Mouse (Mus musculus): ENCODE results near the gene Cst3.
A peak's percentile ranks its signal among the peaks of the same experiment; 100 is the strongest.

Cst3 gene

DNA sequence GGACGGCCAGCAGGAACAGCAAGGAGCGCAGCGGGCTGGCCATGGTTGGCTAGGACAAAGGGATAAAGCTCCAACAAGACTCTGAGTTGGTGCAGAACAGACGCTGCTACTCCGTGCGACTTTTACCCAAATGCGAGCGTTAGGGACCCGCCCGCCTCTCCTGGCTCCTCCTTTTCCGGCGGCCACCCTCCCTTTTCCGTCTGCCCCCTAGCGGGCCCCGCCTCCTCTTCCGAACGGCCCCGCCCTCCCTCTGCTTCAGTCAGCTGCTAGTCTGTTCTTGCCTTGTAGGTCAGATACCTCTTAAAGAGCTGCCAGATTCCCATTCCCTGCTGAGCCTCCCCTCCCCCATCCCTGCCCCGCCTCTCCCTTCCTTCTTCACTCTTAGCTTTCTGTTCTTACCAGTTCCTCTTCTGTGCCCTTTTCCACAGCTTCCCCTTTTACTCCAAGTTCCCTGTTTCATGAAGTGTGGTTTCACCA lies at the start of gene Cst3:
Gene Cst3 (minus strand): TSS at position 358 of the 477 bp plus-strand sequence.
- DNase-seq: peak; percentile 98

DNA sequence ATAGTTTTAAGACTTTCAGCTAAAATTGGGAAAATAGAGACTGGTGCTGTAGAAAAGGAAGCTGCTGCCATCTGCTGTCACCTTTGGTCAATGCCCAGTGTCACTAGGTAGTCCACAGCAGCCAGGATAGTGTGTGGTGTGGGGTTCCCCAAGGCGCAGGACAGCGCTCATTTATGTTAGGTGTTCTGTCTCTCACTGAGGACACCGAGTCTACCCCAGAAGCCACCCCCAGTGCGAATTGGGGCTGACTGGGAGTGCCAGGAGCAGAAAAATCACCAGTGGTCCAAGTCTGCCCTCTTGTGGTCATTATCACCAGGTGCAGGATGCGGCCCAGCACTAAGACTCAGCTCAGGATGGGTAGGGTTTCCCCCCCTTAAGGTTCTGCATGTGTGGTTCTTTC lies 26.8 kb upstream of the Cst3 start:
- DNase-seq: peak; percentile 71

GRCm38 (mm10) chr2:148900305-148900704 lies 24.8 kb upstream of the Cst3 start:
- no peak for DNase-seq

- DNase-seq: no peak
Measured at GRCm38 (mm10) chr2:148896219-148896618, 20.7 kb upstream of the Cst3 start.

DNA sequence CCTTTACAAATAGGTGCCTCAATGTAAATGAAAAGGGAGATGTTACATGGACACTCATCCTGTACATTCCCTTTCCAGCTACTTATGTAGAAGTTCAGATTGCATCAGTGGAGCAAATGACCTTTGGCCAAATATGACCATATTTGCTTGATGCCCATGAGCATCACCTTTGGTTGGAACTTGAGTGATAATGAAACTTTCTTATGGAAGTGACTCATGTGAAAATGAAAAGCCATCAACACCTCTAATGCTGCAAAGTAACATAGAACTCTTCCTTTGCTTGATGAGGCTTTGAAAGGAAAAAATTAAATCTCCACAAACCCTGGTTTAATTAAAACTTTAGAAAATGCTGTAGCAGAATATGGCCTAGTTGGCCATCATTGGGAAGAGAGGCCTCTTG lies 17.6 kb upstream of the Cst3 start:
- no peak for DNase-seq

- peak; percentile 46 for DNase-seq
Measured at GRCm38 (mm10) chr2:148890021-148890851, 14.7 kb upstream of the Cst3 start.

DNA sequence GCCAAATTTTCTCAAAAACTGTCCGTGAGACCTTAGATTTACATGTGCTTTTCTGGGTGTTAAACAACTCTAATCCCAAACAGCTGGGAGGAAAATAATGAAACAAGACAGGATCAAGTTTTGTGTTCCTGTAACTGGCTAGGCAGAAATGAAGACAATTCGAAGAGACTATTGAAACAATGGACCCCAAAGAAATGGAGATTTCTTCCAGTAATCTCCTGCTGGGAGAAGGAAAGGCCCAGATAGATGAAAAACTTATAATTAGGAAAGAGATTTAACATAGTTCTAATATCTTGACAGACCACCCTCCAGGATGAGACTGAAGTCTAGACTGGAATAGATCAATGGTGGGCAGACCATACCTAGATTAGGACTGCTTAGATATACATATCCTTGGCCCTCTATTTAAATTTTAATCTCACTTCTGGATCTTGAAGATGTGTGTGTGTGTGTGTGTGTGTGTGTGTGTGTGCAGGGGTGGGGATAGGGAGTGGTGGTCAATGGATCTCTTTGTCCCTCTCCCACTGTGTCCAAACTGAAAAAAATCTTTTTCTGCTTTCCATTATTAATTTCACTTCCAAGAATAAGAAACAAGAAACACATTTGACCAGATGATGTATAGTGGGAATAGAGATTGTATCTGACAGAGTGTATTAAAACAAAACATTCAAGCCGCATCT lies 14.0 kb upstream of the Cst3 start:
- no peak for DNase-seq

- DNase-seq: no peak
Measured at GRCm38 (mm10) chr2:148888872-148889271, 13.4 kb upstream of the Cst3 start.

- no peak for DNase-seq
Measured at GRCm38 (mm10) chr2:148884738-148885137, 9.2 kb upstream of the Cst3 start.

DNA sequence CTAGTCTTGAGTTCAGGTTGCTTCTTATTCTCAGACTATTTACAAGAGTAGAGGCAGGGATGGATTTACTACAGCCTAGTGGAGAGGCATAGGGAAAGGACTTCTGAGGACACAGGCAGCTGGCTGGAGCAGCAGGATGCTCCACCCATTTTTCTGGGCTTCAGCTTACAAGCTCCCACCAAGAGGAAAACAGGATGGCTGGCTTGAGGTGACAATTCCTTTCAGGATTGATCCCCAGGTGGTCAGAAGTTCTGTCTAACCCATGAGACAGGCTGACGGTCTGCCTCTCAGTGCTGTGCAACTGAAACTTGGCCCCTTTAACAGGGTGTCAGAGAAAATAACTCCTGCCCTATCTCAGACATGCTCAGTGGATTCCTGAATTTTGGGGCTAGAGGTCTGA lies 3.7 kb upstream of the Cst3 start:
- peak; percentile 69 for DNase-seq

DNA sequence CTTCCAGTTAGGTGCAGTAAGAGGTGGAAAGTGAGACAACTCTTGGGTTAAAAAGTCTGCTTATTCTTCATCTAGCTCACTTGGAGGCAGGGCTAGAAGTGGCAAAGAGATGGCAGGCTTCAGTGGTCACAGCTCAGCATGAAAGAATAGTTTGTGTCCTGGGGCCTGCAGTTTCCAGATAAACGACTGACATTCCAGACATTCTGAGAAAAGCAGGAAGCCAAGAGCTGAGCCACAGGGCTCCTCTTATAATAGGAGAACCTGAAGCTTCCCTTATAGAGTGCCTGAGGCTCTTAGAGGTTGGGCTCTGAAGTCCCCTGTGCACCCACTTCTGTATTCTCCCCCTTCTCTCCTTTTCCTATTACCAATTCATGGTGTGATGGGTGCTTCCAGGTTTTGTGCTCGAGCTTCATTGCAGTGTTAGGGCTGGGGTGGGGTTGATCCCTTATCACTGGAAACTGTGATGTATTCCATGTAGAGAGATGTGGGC lies 3.2 kb upstream of the Cst3 start:
- DNase-seq: peak; percentile 27

DNA sequence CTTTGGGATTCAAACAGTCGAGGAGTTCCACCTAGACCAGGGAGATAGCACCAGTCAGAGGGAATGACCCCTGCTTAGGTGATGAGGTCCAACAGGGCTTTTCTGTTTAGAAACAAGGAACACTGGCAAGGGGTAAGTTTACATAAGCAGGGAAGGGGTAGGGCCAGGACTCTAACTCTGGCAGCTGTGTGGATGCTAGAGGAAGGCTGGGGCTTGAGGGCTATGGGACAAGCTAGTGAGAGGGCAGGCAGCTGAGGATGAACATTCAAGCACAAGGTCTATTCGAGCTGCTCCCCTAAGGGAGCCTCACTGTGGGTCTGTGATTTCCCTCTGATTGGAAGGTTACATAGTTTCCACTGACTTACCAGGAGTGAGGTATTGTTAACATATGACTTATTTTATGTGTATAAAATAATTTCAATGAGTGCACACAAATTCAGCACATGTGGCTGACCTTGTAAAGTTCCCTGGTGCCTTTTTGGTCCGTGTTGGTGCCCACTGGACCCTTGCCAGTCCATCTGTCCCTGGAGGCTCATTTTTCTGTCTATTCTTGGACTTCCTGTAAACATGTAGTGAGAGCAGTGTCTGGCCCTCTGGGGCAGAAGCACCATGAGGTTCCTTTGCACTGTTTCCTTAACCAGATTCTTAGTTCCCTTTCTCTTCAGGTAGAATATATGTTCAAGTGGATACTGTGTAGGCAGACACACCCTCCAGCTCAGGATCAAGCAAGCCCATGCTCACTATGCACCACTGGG lies 1.7 kb upstream of the Cst3 start:
- DNase-seq: peak; percentile 72

DNA sequence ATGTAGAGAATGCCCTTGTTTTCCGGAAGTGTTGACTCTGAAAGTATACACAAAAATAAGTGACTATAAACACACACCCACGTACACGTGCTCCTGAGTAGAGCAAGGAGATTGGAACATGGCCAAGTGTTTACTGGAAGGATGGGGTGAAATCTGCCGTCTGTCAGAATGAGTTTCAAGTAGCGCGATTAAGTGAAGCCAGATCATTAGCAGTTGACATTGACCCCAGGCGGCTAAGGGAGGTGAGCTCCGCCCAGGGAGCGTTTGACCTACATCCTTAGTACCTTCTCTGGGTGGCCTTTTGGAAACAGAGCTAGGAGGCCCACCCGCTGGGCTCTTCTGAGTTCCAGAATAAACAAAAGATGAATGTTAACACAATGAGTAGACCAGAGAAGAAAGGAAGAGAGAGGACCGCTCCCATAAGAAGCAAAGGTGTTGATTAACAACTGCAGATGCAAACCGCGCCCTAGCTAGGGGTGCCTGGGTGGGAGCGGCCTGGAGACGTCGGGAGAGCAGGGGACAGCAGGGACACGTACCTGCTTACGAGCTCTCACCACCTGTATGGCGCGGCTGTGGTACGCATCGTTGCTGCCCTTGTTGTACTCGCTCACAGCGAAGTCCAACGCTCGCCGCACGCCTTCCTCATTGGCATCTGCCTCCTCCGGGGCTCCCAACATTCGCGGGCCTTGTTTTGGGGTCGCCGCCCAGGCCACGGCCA lies 716 bp downstream of the Cst3 start:
- peak; percentile 58 for DNase-seq

- DNase-seq: no peak
Measured at GRCm38 (mm10) chr2:148874224-148874616, 1.3 kb downstream of the Cst3 start.

- peak; percentile 47 for DNase-seq
Measured at GRCm38 (mm10) chr2:148872860-148873259, 2.6 kb downstream of the Cst3 start.

DNA sequence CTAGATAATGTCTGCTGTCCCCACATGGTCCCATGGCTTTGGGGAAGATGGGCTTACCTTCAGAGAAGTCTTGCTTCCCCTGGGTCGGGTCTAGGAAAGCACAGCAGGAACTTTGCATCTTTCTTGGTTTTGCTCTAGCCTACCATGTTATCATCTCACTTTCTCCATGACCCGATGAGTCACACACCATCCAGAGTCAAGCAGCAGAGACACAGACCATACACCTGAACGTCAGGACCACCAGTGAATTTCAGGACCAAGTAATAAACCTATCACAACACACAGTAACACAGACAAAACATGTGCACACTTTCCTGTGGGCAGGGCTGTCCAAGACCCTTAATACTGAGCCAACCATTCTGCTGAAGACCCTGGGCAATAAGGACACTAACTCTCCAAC lies 5.0 kb downstream of the Cst3 start:
- DNase-seq: no peak

DNA sequence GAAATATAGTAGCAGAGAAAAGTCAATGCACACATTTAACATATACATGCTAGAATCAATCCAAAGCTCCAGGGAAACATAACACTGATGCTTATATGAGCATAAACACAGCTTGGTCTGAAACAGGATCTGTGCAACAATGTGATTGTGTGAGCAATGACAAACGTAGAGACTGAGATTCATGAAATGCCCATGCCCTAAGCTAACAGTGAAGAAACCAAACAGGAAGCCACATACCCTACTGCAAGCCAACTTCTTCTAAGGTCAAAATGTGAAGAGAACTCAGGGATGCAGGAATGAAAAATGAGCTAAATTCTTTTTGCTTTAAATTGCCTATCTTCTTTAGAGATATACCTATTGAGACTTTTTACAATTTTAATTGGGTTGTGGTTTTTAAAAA lies 6.5 kb downstream of the Cst3 start:
- DNase-seq: no peak

GRCm38 (mm10) chr2:148864966-148865365 lies 10.5 kb downstream of the Cst3 start, which contains the start of gene 9230104L09Rik:
TSS of gene 9230104L09Rik (minus strand) at chr2:148865038.
- DNase-seq: peak; percentile 51

- DNase-seq: peak; percentile 62
Measured at GRCm38 (mm10) chr2:148861693-148862092, 13.8 kb downstream of the Cst3 start.

GRCm38 (mm10) chr2:148860993-148861392 lies 14.5 kb downstream of the Cst3 start:
- no peak for DNase-seq

GRCm38 (mm10) chr2:148857506-148857905 lies 18.0 kb downstream of the Cst3 start:
- DNase-seq: no peak

DNA sequence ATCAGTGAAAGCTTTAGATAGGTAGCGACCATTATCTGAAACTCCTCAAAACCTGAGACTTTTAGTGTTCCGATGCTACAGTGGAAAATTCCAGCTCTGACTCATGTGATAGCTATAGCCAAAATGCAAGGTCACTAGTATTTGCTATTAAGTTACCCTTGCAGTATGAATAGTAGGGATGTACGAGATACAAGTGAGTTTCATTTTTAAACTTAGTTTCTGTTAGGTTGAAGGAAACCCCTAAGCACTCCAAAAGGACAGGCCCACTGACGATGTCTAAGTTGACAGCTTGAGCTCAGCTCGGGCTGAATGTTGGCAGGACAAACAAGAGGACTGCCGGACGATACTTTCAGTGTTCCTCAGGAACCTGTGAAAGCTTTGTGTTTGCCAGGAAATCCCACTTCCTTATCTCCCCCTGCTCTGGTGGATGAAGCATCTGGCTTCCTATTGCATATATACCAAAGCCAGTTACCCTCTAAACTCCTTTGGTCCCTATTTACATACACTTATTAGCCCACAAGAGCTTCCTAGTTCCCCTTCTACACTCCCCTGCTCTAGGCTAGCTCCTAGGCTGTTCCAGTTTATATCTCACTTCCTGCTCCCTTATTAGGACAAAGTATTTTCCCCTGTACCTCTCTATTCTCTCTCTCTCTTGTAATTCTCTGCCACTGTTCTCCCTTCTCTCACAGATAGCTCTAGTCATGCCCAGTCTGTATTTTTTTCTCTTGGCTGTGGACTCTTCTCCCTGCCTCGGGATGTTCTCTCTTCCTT lies 18.7 kb downstream of the Cst3 start:
- DNase-seq: no peak
